Mouse (Mus musculus) forebrain, postnatal 0 days (tissue): ENCODE measurements at regions not wholly inside any gene's neighbourhood (a gene's known extent, or its start where the extent isn't known, plus 50 kb on each side); places are given as distances from the start of the nearest gene placed in this dataset.
A peak's percentile ranks its signal among the peaks of the same experiment; 100 is the strongest.

Source experiments
- ATAC-seq: fragments of 200-750 bp; cut with Nextera tagmentation; 2 replicates; pipeline ENCODE4 v1.8.0; 2017; ENCODE audit warnings: mild to moderate bottlenecking, moderate library complexity
- DNase-seq: peaks from one replicate; pipeline ENCODE4 v3.0.0-alpha.2; 2015
- H3K27ac ChIP-seq: fragments of 300-500 bp; sonication (generic); 2 replicates; pipeline ENCODE4 v1.5.1; 2014; ENCODE audit warnings: low read depth, mild to moderate bottlenecking, antibody characterized with exemption, low read length, moderate library complexity, mixed read lengths
- H3K27me3 ChIP-seq: fragments of 300-500 bp; sonication (generic); 2 replicates; pipeline ENCODE4 v1.6.1; 2014; ENCODE audit warnings: mild to moderate bottlenecking, low read length, mixed read lengths; ENCODE audit not compliant: insufficient read depth
- H3K36me3 ChIP-seq: fragments of 300-500 bp; sonication (generic); 2 replicates; pipeline ENCODE4 v1.6.1; 2014; ENCODE audit warnings: mild to moderate bottlenecking, moderate library complexity; ENCODE audit not compliant: insufficient read depth
- H3K4me1 ChIP-seq: fragments of 300-500 bp; sonication (generic); 2 replicates; pipeline ENCODE4 v1.6.1; 2014; ENCODE audit warnings: antibody characterized with exemption; ENCODE audit not compliant: insufficient read depth
- H3K4me2 ChIP-seq: fragments of 300-500 bp; sonication (generic); 2 replicates; pipeline ENCODE4 v1.6.1; 2014; ENCODE audit warnings: low read depth, mild to moderate bottlenecking, moderate library complexity
- H3K4me3 ChIP-seq: fragments of 300-500 bp; sonication (generic); 2 replicates; pipeline ENCODE4 v1.5.1; 2014; ENCODE audit warnings: low read depth, low read length, mixed read lengths
- H3K9ac ChIP-seq: fragments of 300-500 bp; sonication (generic); 2 replicates; pipeline ENCODE4 v1.6.1; 2014; ENCODE audit warnings: mild to moderate bottlenecking
- H3K9me3 ChIP-seq: fragments of 300-500 bp; sonication (generic); 2 replicates; pipeline ENCODE4 v1.6.1; 2016; ENCODE audit warnings: low read length
- CTCF ChIP-seq: sonication (generic); IDR thresholded peaks from 2 replicates; pipeline ENCODE4 v1.5.1; 2016; ENCODE audit warnings: antibody characterized with exemption, control low read depth, low read depth
- WGBS: fragments of 180-500 bp; shearing (Covaris S2); extraction: QIAGEN DNeasy Blood & Tissue Kit; methylation state at CpG from one replicate; pipeline ENCODE4 v1.1.7; 2014; 5-methylcytosine and 5-hydroxymethylcytosine counted together

GRCm38 (mm10) chr3:79996803-79997202, 112.5 kb downstream of the Fam198b start:
- Histone ChIP-seq H3K36me3 (no peaks in the 10 kb centered on the region), H3K27ac (no peak overlapping the region), H3K4me2 (no peak overlapping the region), H3K9ac (no peak overlapping the region), H3K4me3 (no peak overlapping the region), H3K27me3 (no peaks in the 10 kb centered on the region), H3K9me3 (no peaks in the 10 kb centered on the region), H3K4me1 (no peaks in the 10 kb centered on the region)
- no peak for DNase-seq
- TF ChIP-seq CTCF = no peak
- 66% methylated on average over 3 of the region's 3 CpGs for WGBS
- ATAC-seq = no peak

- no peak for ATAC-seq
- DNase-seq = no peak
Observed at GRCm38 (mm10) chr3:80002335-80002734, 118.0 kb downstream of the Fam198b start.

GRCm38 (mm10) chr3:80003300-80004090, 119.2 kb downstream of the Fam198b start:
- Histone ChIP-seq H3K9ac (no peak overlapping the region), H3K4me3 (no peak overlapping the region), H3K27ac (no peak overlapping the region), H3K36me3 (no peaks in the 10 kb centered on the region), H3K9me3 (no peaks in the 10 kb centered on the region), H3K4me2 (no peak overlapping the region), H3K27me3 (no peaks in the 10 kb centered on the region), H3K4me1 (no peaks in the 10 kb centered on the region)
- DNase-seq (no peak), ATAC-seq (no peak)
- TF ChIP-seq CTCF = no peak
- 82% methylated on average over 5 of the region's 5 CpGs for whole genome bisulfite sequencing

More at GRCm38 (mm10) chr3:80002335-80002734, 118.0 kb downstream of the Fam198b start:
- Histone ChIP-seq H3K9ac (no peak overlapping the region), H3K4me2 (no peak overlapping the region), H3K4me3 (no peak overlapping the region), H3K9me3 (no peaks in the 10 kb centered on the region), H3K27me3 (no peaks in the 10 kb centered on the region), H3K36me3 (no peaks in the 10 kb centered on the region), H3K27ac (no peak overlapping the region), H3K4me1 (no peaks in the 10 kb centered on the region)
- 24% methylated on average over 6 of the region's 6 CpGs for WGBS
- TF ChIP-seq CTCF = no peak

GRCm38 (mm10) chr3:80004556-80004955, 120.2 kb downstream of the Fam198b start:
- 60% methylated on average over 3 of the region's 3 CpGs for WGBS
- peak; percentile 45 for DNase-seq
- H3K36me3 ChIP-seq = no peaks in the 10 kb centered on the region
- no peaks in the 10 kb centered on the region for H3K27me3 ChIP-seq
- no peak for TF ChIP-seq CTCF
- ATAC-seq = peak; percentile 86
- H3K4me3 ChIP-seq = no peak overlapping the region
- no peaks in the 10 kb centered on the region for H3K4me1 ChIP-seq
- no peaks in the 10 kb centered on the region for H3K9me3 ChIP-seq
- no peak overlapping the region for H3K27ac ChIP-seq
- no peak overlapping the region for H3K9ac ChIP-seq
- H3K4me2 ChIP-seq = no peak overlapping the region

GRCm38 (mm10) chr3:80004966-80005365, 120.6 kb downstream of the Fam198b start:
- peak; percentile 52 for DNase-seq
- ATAC-seq = peak; percentile 88
- Histone ChIP-seq H3K9me3 (no peaks in the 10 kb centered on the region), H3K4me2 (no peak overlapping the region), H3K4me1 (no peaks in the 10 kb centered on the region), H3K9ac (no peak overlapping the region), H3K27me3 (no peaks in the 10 kb centered on the region), H3K27ac (no peak overlapping the region), H3K4me3 (no peak overlapping the region), H3K36me3 (no peaks in the 10 kb centered on the region)
- 58% methylated on average over 3 of the region's 3 CpGs for WGBS
- TF ChIP-seq CTCF = no peak

GRCm38 (mm10) chr3:80005371-80005770, 121.0 kb downstream of the Fam198b start:
- no peaks in the 10 kb centered on the region for H3K27me3 ChIP-seq
- no peaks in the 10 kb centered on the region for H3K9me3 ChIP-seq
- no peak overlapping the region for H3K4me2 ChIP-seq
- H3K4me1 ChIP-seq = no peaks in the 10 kb centered on the region
- ATAC-seq (no peak), DNase-seq (no peak)
- H3K4me3 ChIP-seq = no peak overlapping the region
- H3K36me3 ChIP-seq = no peaks in the 10 kb centered on the region
- no peak overlapping the region for H3K27ac ChIP-seq
- H3K9ac ChIP-seq = no peak overlapping the region
- 86% methylated on average over 5 of the region's 5 CpGs for WGBS
- no peak for TF ChIP-seq CTCF

- no peak overlapping the region for H3K4me2 ChIP-seq
- no peak for DNase-seq
- TF ChIP-seq CTCF = no peak
- no peak overlapping the region for H3K4me3 ChIP-seq
- H3K9me3 ChIP-seq = no peaks in the 10 kb centered on the region
- no peaks in the 10 kb centered on the region for H3K4me1 ChIP-seq
- H3K9ac ChIP-seq = no peak overlapping the region
- no peaks in the 10 kb centered on the region for H3K27me3 ChIP-seq
- ATAC-seq = no peak
- H3K27ac ChIP-seq = no peak overlapping the region
- H3K36me3 ChIP-seq = no peaks in the 10 kb centered on the region
- 89% methylated on average over 5 of the region's 5 CpGs for WGBS
Observed at GRCm38 (mm10) chr3:80006263-80006662, 121.9 kb downstream of the Fam198b start.
